Mouse (Mus musculus) monocyte, adult 2 months (primary cell): ENCODE data around the gene Egflam.

Experiments used
- DNase-seq, 2 experiments: peaks; one replicate each; pipeline ENCODE4 v3.0.0; 2022; ENCODE audit warnings: low spot score in 2 of 2, low read depth in 1 of 2

Gene Egflam

GRCm38 (mm10) chr15:7397818-7398608 is at the start of gene Egflam:
Gene Egflam (minus strand): TSS chr15:7398395.
- no peak for DNase-seq

GRCm38 (mm10) chr15:7443396-7444315 is 45.5 kb upstream of the Egflam start:
- DNase-seq = no peak

GRCm38 (mm10) chr15:7442148-7443100 is 44.2 kb upstream of the Egflam start:
- DNase-seq = no peak

GRCm38 (mm10) chr15:7424282-7424681 is 26.1 kb upstream of the Egflam start:
- DNase-seq = no peak

- no peak for DNase-seq
Observed at GRCm38 (mm10) chr15:7404521-7404920, 6.3 kb upstream of the Egflam start.

- no peak for DNase-seq
Observed at GRCm38 (mm10) chr15:7398609-7399540, 680 bp upstream of the Egflam start.

- DNase-seq = no peak
Observed at GRCm38 (mm10) chr15:7397446-7397817, 763 bp downstream of the Egflam start.

GRCm38 (mm10) chr15:7383349-7383748 is 14.8 kb downstream of the Egflam start:
- no peak for DNase-seq

GRCm38 (mm10) chr15:7382457-7382856 is 15.7 kb downstream of the Egflam start:
- no peak for DNase-seq

- no peak for DNase-seq
Observed at GRCm38 (mm10) chr15:7352635-7353051, 45.6 kb downstream of the Egflam start.

- DNase-seq = no peak
Observed at GRCm38 (mm10) chr15:7340703-7341309, 57.4 kb downstream of the Egflam start.

GRCm38 (mm10) chr15:7334517-7335298 is 63.5 kb downstream of the Egflam start:
- DNase-seq = no peak

GRCm38 (mm10) chr15:7332875-7333274 is 65.3 kb downstream of the Egflam start:
- DNase-seq = no peak

GRCm38 (mm10) chr15:7322599-7323311 is 75.4 kb downstream of the Egflam start:
- DNase-seq = no peak

GRCm38 (mm10) chr15:7320901-7321300 is 77.3 kb downstream of the Egflam start:
- no peak for DNase-seq

- DNase-seq = no peak
Observed at GRCm38 (mm10) chr15:7315539-7315938, 82.7 kb downstream of the Egflam start.

GRCm38 (mm10) chr15:7308711-7309110 is 89.5 kb downstream of the Egflam start:
- DNase-seq = no peak

- DNase-seq = no peak
Observed at GRCm38 (mm10) chr15:7299892-7300291, 98.3 kb downstream of the Egflam start.
